Mouse (Mus musculus): ENCODE data around the gene Myh11. TPM values are rescaled to one million over a fixed set of nuclear protein-coding genes. Genes with fewer than 3 reads are reported as not detected.

Gene Myh11
- polyA plus RNA-seq (2017; shearing (Covaris generic)): under 1 TPM; 0.13 to 0.17 TPM

GRCm38 (mm10) chr16:14291223-14291622, at the start of gene Myh11:
Myh11 (minus strand) TSS chr16:14291372.

GRCm38 (mm10) chr16:14316884-14317876, 26.0 kb upstream of the Myh11 start, which contains the start of gene Fopnl:
Fopnl (minus strand) TSS chr16:14317405.

GRCm38 (mm10) chr16:14162988-14163416, 128.2 kb downstream of the Myh11 start, which contains the start of the genes Nde1 and Marf1:
Nde1 (plus strand) TSS chr16:14163275.
Marf1 (minus strand) TSS chr16:14163351.

Other genes starting within 250 kb of the Myh11 start
- gene Nde1, start 128.1 kb downstream of the Myh11 start, polyA plus RNA-seq (2017; shearing (Covaris generic)): 10 to 100 TPM; 75.7 to 91.9 TPM
- gene Marf1, start 128.0 kb downstream of the Myh11 start, polyA plus RNA-seq (2017; shearing (Covaris generic)): 1 to 10 TPM; 6.5 to 7.2 TPM
- 100 to 1,000 TPM in 1 of 2 experiments, 10 to 100 TPM in 1; 85.2 to 115 TPM for gene Fopnl, start 26.0 kb upstream of the Myh11 start, polyA plus RNA-seq (2017; shearing (Covaris generic))
- gene Abcc1, start 70.2 kb upstream of the Myh11 start, polyA plus RNA-seq (2017; shearing (Covaris generic)): 10 to 100 TPM; 30.9 to 35.4 TPM

Data from inflammation-experienced regulatory T-cells (primary cell).